Mouse (Mus musculus) lung, postnatal 14 days (tissue): ENCODE results near the gene Fam151b.

ENCODE experiments used
- DNase-seq: peaks from one replicate; pipeline ENCODE4 v3.0.0; 2021

Gene Fam151b

DNA sequence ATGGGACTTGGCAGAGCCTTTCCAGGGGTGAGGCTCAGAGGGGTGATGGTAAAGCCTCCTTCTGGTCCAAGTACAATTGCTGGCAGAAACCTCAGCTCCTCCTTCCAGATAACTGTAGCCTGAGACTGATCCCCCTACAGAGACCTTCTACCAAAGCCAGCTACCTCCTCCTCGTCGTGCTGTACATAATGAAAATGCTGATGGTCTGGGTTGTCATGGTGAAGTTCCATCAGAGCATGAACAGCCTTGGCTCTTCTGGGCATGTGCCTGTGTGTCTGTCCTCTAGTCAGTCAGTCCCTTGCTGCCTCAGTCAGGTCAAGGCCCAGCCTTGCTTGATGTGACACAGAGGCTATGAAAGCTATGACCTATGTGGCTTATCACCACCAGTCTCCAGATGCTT, 73.3 kb downstream of the Fam151b start:
- no peak for DNase-seq

DNA sequence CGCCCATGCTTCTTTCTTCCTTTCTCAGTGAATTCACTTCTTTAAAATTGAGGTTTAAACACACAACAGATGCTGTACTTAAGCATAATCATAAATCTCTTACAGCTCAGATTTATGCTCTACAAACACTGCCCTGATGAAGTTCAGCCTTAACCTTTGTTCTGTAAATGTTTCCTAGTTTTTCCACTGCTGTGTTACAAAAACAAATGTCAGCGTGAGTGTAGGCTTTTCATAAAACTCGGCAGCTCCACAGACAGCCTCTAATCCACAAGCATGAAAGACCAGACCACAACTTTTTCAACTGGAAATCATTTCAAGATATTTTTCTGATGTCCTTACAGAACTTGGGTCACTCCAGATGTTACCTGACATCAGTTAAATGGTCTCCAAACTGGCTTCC, 80.3 kb downstream of the Fam151b start:
- DNase-seq = no peak

- DNase-seq = no peak
Observed at GRCm38 (mm10) chr13:92402063-92402462, 81.8 kb downstream of the Fam151b start.
